Mouse (Mus musculus) lung, adult 2 months (tissue): ENCODE data around the gene Kif3b.
"Not testable (repeated sequence)": the region's sequence is repeated elsewhere in the genome, so short reads cannot be mapped to it uniquely, and the experiment has no call there.

Experiments
- CTCF ChIP-seq: fragments of 200-500 bp; IDR thresholded peaks from 2 replicates; pipeline ENCODE4 v1.5.1; 2011; ENCODE audit warnings: mild to moderate bottlenecking, low read length, control low read depth; ENCODE audit not compliant: insufficient read depth
- POLR2A ChIP-seq: fragments of 200-500 bp; IDR thresholded peaks from 2 replicates; pipeline ENCODE4 v1.6.1; 2011; ENCODE audit warnings: low read depth, mild to moderate bottlenecking, control low read depth, low read length, borderline replicate concordance; ENCODE audit errors: extremely low read depth

GRCm38 (mm10) chr2:153364531-153364930, 73.3 kb downstream of the Kif3b start:
- not testable (repeated sequence) for TF ChIP-seq POLR2A, CTCF
